Mouse (Mus musculus) adrenal gland, postnatal 10 days (tissue): ENCODE data around the gene Rufy3. TPM values are rescaled to one million over a fixed set of nuclear protein-coding genes. Genes with fewer than 3 reads are reported as not detected.

ENCODE experiments used
- DNase-seq: peaks from one replicate; pipeline ENCODE4 v3.0.0; 2021; ENCODE audit warnings: mixed read lengths
- total RNA-seq, 2 experiments: library from RNA; stranded (reverse); gene quantifications; 2 replicates each; pipeline ENCODE4 v1.2.3; 2021

The Rufy3 gene
- total RNA-seq, 2 experiments from 2014 or later, result 20.7 to 32.5 TPM

DNA sequence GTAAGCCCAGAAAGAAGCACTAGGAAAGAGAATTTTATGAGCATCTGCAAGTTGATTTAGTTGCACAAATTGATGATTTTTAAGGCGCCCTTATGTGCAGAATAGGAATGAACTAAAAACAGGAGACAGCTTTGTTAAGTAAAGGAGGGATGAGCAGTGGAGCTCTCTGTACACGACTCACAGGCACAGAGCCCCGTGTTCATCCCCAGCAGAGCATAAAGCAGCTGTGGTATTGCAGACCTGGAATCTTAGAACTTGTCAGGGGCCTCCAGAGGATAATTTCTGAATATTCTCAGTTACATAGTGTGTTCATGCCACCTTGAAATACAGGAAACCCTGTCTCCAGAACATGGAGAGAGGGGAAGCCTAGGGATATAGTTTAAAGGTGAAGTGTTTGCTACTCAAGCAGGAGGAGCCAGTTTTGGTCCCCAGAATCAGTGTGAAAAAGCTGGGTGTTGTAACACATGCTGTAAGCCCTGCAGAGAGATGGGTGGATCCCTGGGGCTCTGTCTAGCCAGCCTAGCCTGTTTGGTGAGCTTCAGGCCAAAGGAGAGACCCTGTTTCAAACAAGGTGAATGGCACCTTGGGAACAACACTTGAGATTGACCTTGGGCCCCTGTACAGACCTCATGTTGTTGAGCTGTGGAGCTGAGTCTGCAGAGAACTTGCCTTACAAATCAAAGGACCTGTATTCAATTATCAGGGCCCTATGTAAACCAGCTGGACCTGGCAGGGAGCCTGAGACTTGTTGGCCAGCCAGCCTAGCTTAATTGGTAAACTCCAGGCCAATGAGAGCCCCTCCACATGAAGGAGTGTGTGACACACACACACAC, 10.9 kb downstream of the Rufy3 start:
- DNase-seq, result no peak

DNA sequence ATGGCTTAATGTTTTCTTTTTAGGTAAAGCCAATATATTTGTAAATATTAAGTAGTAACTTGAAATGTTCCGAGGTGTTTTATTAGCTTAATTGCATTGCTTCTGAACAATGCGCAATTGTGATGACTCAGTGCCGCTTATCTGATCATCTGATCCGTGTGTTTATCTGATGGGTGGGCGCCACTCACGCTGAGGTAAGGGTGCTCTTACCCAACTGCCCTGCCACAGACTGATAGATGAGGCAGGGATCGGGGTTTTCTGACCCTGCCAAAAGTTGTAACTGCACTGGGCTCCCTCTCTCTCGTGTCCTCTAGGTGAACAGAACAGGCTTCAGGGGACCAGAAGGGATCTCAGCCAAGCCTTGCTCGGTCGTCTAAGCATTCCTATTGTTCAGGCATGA, 15.8 kb downstream of the Rufy3 start:
- no peak for DNase-seq

DNA sequence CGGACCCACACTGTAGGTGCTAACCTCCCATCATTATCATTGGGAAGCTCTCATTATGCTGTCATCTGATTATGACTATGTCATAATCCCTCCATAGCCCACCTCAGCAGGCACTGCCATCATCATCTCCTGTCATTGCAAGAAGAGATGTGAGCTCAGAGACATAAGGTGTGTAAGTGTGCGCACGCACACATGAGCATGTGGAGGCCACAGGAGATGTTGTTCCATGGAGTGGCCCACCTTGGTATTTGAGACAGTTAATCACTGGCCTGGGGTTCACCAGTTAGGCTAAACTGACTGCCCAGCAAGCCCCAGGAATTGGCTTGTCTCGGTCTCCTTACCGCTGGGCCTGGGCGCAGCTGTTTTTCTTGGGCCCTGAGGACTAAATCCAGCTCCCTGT, 16.5 kb downstream of the Rufy3 start:
- DNase-seq, result no peak

DNA sequence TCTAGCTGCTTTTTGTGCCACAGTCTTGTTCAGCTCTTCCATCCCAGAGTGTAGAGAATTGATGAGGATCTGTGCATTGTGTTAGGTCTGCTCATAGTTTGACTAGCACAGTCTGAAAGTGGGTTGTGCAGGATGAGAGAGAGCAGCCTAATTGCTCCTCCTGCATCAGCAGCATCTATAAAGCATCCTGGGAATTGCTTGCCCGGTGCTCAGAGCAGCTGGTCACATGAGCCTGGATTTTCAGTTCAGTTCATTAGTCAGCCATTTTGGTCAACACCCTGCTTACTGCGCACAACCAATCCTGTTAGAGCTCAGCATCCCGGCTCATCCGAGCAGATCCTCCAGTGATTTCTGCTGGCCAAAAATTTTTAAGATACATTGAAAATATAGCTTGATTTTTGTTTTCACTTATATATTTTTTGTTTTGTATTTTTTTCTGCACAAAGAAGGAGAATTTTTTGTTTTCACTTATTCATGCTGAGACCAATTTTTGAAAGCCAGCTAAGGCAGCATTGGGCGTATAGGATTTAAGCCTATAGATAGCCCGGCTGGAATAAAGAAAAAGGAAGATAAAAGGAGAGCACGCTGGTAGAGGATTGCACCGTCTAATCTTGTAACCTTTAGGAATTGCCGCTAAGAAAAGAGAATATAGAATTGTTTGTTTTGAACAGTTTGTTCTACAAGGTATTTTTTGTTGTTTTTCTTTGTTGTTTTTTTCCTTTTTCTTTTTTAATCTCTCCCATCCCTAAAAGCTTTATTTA, 18.6 kb downstream of the Rufy3 start:
- peak; percentile 35 for DNase-seq

DNA sequence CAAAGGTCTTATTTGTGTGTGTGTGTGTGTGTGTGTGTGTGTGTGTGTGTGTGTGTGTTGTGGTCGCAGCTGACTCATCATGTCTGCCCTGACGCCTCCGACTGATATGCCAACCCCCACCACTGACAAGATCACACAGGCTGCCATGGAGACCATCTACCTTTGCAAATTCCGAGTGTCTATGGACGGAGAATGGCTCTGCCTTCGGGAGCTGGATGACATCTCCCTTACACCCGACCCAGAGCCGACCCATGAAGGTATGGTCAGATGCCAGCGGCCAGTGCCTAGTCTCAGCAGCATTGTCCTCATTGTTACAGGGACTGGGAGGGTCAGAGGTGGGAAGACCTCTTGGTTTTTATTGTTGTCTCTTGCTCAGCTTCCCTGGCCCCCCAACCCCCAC, 19.2 kb downstream of the Rufy3 start:
- peak; percentile 23 for DNase-seq

DNA sequence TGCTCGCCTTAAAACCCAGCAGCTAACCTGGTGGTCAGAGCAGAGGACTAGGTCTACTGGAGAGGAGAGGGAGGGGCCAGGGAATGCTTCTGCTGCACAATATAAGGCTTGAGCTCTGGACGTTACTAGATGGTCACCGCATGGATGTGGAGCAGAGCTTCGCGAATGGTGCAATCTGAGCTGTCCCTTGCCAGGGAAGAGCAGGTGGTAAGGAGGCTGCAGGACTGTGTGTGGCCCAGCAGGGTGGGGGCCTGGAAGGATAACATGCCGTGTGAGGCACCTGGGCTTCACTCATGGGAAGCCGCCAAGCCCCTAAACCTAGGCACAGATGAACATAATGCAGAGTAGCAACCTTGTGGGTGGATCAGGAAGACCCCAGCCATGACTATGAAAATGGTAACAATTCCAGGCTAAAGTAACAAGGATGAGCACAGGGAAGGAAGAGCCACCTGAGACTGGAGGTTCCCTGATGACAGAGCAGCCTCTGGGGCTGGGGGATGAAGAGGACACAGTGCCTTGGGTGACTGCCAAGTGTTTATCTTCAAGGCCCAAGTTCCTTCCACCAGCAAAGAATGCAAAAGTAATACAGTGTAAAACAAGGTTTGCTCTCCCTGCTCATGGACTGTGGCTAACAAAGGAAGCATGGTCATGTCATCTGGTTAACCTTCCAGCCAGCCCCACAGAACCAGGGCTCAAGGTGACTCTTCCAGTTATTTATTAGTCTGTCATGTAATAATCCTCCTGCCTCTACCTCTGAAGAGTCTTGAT, 21.8 kb downstream of the Rufy3 start:
- peak; percentile 50 for DNase-seq

DNA sequence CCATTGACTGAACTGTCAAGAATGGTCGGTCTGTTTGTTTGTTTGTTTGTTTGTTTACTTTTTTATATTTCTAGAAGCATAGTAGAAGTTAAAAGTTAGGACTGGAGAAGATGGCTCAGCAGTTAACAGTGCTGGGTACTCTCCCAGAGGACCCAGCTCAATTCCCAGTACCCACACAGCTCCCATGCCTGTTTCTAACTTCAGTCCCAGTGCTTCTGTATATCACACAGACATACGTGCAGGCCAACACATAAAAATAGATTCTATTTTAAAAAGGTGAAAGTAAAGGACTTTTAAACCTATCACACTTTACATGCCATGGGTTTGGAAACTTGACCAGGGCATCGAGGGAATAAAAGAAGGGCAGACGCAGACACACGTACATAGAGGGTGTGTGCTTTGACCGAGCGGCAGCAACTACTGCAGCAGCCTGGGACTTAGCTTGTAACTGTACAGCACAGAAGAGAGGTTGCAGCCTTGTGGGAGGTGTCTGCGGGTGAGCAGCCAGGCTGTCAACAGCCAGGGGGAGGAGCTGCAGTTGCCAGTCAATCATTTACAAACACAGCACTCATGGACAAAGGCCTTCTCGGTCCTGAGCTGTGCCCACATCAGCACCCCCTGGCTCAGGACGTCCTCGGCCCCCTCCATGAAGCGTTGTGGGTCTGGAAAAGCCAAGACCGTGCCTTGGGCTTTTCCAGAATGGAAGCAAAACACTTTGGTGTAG, 22.5 kb downstream of the Rufy3 start:
- DNase-seq, result peak; percentile 69

DNA sequence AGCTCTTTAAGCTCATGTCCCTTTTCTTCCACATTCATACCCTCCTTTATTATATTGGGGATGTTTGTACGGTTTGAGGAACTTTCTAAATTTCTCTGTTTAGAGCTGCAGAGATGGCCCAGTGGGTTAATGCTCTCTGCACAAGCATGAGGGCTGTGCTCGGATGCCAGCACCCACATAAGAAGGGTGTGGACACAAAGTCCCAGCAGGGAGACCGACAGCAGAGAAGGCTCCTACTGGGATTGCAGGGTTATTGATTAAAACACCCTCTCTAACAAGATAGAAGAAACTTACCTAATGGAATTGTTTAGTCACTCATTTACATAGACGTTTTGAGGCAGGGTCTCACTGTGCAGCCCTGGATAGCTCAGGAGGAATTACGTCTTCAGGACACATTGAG, 23.6 kb downstream of the Rufy3 start:
- no peak for DNase-seq

DNA sequence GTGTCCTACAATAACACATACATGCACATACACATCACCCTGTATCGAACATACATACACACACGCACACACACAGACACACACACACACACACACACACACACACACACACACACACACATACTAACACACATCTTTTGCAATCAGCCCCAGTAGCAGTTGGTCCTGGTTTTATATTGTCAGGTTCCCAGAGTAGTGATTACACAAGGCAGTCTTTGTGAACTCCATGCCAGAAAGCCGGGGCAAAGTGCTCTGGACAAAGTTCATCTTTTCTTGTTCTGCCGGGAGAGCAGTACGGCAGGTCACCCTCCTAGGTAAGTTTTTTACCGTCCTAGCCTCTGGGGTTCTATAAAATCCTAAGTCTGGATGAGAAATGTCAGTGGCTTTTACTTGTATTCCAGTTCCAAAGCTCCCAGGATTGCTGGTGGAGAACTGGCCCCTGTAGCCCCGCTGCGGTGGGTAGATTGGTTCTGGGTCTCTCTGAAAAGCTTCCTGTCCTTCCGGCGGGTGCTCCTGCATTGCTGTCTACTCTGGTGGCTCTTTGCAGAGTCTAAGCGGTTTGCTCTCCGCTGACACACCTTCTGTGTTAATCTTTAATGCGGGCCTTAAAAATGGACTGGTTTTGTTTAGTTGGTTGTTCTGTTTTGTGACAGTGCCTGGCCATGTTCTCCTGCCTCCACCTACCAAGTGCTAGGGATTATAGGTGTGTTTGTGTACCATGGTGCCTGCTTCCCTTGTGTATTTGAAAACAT, 28.8 kb downstream of the Rufy3 start:
- DNase-seq, result peak; percentile 38

DNA sequence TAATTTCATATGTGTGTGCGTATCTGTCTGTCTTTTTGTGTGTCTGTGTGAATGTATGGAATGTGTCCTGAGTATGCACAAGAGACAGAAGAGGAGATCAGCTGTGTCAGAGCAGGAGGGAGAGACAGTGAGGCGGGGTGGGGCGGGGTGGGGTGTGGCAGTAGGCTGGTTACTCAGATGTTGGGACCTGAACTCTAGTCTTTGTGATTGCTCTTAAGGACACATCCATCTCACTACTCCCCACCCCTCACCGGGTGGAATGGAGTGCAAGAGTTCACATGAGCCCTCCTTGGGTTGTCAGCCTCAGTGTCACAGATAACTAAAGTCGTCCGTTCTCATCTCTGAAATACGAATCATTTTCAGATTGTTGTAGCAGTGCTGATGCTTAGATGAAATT, 29.3 kb downstream of the Rufy3 start:
- no peak for DNase-seq

DNA sequence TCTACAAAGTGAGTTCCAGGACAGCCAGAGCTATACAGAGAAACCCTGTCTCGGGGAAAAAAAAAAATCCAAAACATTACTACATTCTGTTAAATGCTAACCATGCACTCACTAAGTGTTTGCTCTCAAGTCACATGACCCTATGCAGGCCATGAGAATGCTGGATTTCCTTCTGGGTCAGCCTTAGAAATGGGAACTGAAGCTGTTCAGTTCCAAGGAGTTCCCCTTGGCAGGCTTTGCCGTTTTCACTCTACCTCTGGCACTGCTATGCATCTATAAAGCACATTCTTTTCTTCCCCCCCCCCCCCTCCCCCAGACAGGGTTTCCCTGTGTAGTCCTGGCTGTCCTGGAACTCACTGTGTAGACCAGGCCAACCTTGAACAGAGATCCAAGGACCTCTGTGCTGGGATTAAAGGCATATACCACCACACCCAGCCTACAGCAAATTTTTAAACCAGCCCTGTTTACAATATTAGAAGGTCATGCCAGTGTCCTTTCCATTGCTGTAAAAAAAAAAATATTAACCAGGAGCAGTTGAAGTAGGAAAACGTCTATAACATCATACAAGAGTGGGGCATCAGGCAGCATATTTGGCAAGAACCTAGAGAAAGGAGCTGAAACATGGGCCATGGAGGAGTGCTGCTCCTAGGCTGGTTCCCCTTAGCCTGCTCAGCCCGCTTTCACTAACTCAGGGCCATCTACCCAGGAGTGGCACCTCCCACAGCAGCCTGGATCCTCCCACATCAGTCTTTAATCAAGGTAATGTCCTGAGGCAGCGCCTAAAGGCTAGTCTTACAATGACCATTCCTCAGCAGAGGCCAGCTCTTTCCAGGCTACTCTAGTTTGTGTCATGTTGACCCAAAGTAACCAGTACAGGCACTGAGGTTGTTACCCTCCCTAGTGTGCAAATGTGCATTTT, 31.0 kb downstream of the Rufy3 start:
- DNase-seq, result peak; percentile 18

DNA sequence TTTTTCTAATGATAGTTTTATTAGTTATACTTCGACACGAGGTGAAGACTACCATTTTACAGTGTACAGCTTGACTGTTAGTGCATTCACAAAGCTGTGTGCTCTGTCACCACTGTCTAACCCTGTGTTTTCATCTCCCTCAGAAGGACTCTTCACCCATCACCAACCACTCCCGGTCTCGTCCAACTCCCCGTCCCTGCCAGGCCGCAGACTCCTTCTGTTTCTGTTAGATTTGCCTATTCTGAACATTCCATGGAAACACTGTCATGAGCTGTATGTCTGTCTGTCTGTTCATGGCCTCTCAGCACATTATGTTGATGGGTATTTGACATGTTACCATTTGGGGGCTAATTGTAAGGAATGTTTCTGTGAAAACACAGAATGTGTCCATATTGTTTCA, 34.1 kb downstream of the Rufy3 start:
- no peak for DNase-seq

DNA sequence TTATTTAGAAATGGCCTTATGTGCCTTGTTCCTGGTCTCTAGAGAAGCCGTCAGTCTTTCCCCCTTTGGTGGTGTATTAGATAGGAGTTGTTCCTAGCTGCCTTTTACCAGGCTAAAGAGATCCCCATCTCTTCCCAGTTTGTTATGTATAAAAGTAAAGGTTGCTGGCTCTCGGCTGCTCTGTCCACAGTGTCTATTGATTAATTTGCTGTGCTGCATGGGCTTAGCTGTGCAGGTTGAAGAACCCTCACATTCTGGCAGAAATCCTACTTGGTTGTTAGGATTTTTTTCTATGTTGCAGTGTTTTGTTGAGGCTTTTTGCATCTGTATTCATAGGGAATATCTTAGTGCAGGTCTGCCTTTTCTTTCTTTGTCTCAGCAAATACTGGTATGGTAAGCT, 37.2 kb downstream of the Rufy3 start:
- no peak for DNase-seq

DNA sequence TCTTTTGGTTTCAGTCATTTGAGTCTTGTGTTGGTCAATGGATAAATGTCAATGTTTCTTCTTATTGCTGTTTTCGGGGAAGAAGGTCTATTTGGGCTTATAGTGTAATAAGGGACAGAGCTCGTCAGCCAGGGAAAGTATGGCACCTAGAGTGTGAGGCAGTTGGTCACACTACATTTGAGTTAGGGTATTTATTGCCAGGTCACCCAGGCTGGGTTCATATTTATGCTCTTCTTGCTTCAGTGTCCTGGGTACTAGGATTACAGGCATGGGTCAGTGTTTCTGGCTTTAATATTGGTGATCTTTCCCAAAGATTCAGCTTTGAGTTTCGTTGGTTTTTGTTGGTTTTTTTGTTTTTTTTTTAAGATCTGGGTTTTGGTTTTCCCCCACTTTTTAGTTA, 37.9 kb downstream of the Rufy3 start:
- no peak for DNase-seq

DNA sequence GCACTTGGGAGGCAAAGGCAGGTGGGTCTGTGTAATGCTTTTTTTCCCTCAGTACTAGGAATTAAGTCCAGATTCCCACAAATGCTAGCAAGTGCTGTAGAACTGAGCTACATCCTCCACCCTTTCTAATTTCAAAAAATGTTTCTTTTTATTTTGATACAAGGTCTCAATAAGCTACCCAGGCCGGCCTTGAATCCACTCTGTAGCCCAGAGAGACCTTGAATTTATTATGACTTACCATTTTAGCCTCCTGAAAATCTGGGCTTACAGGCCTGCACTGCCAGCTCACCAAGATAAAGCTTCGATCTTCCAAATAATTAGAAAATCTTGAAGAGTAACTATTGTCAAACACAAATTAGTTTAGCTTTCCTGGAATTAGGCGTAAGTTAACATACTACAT, 39.2 kb downstream of the Rufy3 start:
- peak; percentile 32 for DNase-seq

DNA sequence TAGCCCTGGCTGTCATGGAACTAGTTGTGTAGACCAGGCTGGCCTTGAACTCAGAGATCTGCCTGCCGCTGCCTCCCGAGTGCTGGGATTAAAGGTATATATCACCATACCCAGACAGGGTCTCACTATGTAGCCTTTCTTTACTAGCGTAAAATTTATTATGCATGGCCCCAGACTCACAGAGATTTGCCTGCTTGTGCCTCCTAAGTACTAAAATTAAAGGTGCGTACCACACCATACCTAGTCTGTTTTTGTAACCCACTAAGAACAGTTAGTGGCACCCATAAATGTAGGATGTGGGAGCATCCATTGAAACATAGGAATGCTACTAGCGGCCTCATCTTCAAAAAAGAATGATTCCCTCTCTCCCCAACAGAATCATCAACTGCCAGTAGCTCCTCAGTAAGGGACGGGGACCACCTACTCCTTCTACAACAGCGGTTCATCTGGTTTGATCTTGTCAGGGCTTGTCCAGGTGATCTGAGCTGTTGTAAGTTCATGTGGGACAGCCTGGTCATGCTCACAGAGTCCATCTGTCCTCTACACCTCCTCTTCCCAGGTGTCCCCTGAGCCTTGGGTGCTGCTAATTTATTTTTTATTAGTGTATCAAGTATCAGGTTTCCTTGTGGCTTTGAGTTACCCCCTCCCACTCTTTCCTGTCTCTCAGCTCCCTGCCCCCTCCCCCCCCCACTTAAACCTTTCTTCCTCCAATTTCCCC, 40.0 kb downstream of the Rufy3 start:
- DNase-seq, result no peak

DNA sequence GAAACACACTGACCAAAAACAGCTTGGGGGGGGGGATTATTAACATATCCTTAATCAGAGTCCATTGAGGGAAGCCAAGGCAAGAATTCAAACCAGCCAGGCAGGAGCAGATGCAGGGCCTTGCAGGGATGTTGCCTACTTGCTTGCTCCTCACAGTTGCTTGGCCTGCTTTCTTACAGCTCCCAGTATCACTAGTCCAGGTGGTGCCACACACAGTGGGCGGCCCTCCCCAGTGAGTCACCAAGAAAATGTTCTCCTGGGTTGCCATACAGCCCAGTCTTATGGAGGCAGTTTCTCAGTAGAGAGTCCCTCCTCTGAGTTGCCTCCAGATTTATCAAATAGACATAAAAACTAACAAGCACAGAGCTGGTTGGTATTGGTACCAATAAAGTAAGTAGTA, 49.3 kb downstream of the Rufy3 start:
- no peak for DNase-seq

DNA sequence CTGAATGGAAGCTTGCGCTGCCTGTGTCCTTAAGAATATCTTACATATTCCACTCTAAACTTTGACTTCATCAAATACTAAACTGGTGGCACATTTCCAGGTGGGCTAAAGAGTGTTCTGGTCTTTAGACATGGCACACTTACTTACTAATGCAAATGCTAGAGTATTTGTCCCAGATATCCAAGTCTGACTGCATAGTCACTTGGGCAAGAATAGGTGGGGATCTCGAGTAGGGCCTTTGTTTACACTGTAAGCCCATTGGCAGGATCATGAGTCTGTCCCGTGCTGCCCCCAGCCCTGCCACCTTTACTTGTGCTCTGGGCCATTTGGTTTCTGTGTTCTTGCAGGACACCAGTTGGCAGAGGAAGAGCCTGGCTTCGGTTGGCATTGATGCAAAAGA, 52.1 kb downstream of the Rufy3 start:
- DNase-seq, result no peak

DNA sequence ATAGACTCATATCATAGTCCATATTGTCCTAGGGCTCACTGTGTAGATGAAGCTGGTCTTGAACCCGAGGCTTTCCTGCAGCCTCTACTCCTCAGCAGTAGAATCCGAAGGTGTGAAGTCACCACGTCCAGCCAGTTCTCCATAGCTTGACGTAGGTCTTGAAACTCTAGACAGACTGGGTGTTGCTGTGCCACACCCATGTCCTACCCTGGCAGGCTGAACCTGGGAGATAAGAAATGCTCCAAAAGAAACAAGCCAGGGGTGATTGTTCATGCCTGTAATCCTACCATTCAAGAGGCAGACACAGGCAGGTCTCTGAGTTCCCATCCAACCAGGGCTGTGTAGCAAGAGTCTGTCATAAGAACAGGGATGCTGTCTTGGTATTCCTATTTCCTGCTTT, 62.7 kb downstream of the Rufy3 start:
- DNase-seq, result no peak

DNA sequence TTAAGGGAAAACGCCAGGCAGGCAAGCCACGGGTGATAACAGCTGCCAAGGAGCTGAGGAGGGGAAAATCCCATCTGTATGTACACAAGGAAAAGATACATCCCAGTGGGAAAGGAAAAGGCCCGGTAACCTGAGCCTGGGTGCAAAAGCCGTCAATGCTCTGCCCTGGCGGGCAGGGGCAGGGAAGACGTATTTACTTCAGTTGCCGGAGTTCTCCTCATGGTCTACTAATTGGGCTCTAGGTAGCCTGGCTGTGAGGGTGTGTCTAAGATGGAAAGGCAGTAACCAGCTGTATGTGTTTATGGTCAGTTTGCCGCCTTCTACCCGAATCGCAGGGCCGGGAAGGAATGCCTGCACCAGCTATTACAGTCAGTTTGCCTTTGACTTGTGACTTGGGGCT, 64.3 kb downstream of the Rufy3 start:
- no peak for DNase-seq
